Mouse (Mus musculus): ENCODE results near the gene Dapk2.

DNA sequence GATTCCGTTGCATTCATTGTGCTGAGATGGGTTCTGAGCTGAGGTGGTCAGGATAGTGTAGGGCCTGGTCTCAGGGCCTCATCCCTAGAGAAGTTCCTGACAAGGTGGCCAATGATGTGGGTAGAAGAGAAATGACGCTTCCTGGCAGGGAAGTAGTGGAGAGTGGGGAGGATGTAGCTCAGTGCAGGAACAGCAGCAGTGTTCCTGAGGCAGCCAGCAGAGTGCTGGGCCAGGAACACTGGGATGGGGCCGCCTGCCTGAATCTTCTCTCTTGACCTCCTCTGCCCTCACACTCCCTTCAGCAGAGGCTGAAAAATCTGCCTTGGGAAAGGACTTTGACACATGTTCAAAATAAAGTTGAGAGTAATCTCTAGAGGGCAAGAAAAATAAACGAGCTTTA lies 85.2 kb downstream of the Dapk2 start:
- TF ChIP-seq CTCF (conservative IDR thresholded peaks at IDR 0.05; ENCODE audit: insufficient read depth, insufficient read length, low read depth, low read length), result no peak
- no peak for TF ChIP-seq POLR2A (IDR thresholded peaks at IDR 0.05; ENCODE audit: low read depth, low read length)
